Mouse (Mus musculus) liver, postnatal 0 days (tissue): Measurements from ENCODE around the gene Supt3.

Source experiments
- CTCF ChIP-seq: sonication (generic); IDR thresholded peaks from 2 replicates; pipeline ENCODE4 v1.5.1; 2016; ENCODE audit warnings: antibody characterized with exemption, low read depth
- EP300 ChIP-seq: IDR thresholded peaks from 2 replicates; pipeline ENCODE4 v1.6.1; 2016; ENCODE audit warnings: antibody characterized with exemption, low read depth, mild to moderate bottlenecking

GRCm38 (mm10) chr17:45115386-45115785 lies 338.4 kb downstream of the Supt3 start:
- TF ChIP-seq CTCF (no peak), EP300 (0 out of 2 replicates have a peak, but pooled peaks have one; percentile 11)
